Mouse (Mus musculus) heart, postnatal 25 days (tissue): ENCODE measurements around the gene Pgp. TPM values are rescaled to one million over a fixed set of nuclear protein-coding genes. Genes with fewer than 3 reads are reported as not detected.
A peak's percentile ranks its signal among the peaks of the same experiment; 100 is the strongest.

Experiments used
- DNase-seq: peaks from one replicate; pipeline ENCODE4 v3.0.0; 2022; ENCODE audit warnings: low spot score
- intact Hi-C: fragments of 180-260 bp; cut with DNase I; formaldehyde crosslinking; loops from one replicate; pipeline ENCODE4 v1.15.1; 2025
- total RNA-seq, 2 experiments: library from RNA; stranded (reverse); gene quantifications; 2 replicates each; pipeline ENCODE4 v1.2.3; 2021

The Pgp gene
- total RNA-seq, 2 experiments from 2014 or later, result 42.3 to 43.3 TPM

GRCm38 (mm10) chr17:24507129-24507664 lies 37.0 kb downstream of the Pgp start:
- intact Hi-C loops, result no loop called here
- DNase-seq, result no peak

- DNase-seq, result no peak
- intact Hi-C loops, result no loop called here
Measured at GRCm38 (mm10) chr17:24507806-24508460, 37.7 kb downstream of the Pgp start.

- intact Hi-C loops, result loop anchor here (2.0 to 5.0 kb wide), 2 partner anchors 19 to 36 kb away; partner anchors contain the start of gene Mlst8
- no peak for DNase-seq
Measured at GRCm38 (mm10) chr17:24513609-24514008, 43.4 kb downstream of the Pgp start.

GRCm38 (mm10) chr17:24514270-24515257 lies 44.4 kb downstream of the Pgp start:
- intact Hi-C loops, result loop anchor here (5.0 kb wide), 1 partner anchor 37 kb away; the partner anchor contains the start of gene Mlst8
- peak; percentile 30 for DNase-seq

- intact Hi-C loops, result no loop called here
- DNase-seq, result no peak
Measured at GRCm38 (mm10) chr17:24520450-24520849, 50.3 kb downstream of the Pgp start.

Other genes with a start within 250 kb of the Pgp start
- gene Tedc2, start 249.5 kb upstream of the Pgp start, total RNA-seq, result 1 to 10 TPM; 1.7 to 2.2 TPM
- gene Ccnf, start 218.9 kb upstream of the Pgp start, total RNA-seq, result 1 to 10 TPM; 1.1 to 1.2 TPM
- gene Abca17, start 119.3 kb upstream of the Pgp start, total RNA-seq, result not detected
- gene Abca3, start 118.4 kb upstream of the Pgp start, total RNA-seq, result 10 to 100 TPM; 12.8 to 13.1 TPM
- 10 to 100 TPM; 60.3 to 60.5 TPM for gene Rnps1, start 55.8 kb upstream of the Pgp start, total RNA-seq
- 100 to 1,000 TPM; 409 to 483 TPM for gene Eci1, start 43.8 kb upstream of the Pgp start, total RNA-seq
- gene Dnase1l2, start 27.3 kb upstream of the Pgp start, total RNA-seq, result 1 to 10 TPM in 1 of 2 experiments, under 1 TPM in 1; 0.78 to 1.2 TPM
- 10 to 100 TPM; 11.1 to 11.4 TPM for gene E4f1, start 79 bp upstream of the Pgp start, total RNA-seq
- gene Bricd5, start 3.5 kb downstream of the Pgp start, total RNA-seq, result not detected
- 10 to 100 TPM in 1 of 2 experiments, 1 to 10 TPM in 1; 9.4 to 11.3 TPM for gene Mlst8, start 8.7 kb downstream of the Pgp start, total RNA-seq
- under 1 TPM; 0.14 to 0.39 TPM for gene Caskin1, start 18.2 kb downstream of the Pgp start, total RNA-seq
- 10 to 100 TPM; 43.6 to 54.1 TPM for gene Traf7, start 57.5 kb downstream of the Pgp start, total RNA-seq
- gene Rab26, start 63.8 kb downstream of the Pgp start, total RNA-seq, result not detected
- gene Pkd1, start 79.4 kb downstream of the Pgp start, total RNA-seq, result 10 to 100 TPM; 41.2 to 50.6 TPM
- gene Tsc2, start 162.2 kb downstream of the Pgp start, total RNA-seq, result 100 to 1,000 TPM in 1 of 2 experiments, 10 to 100 TPM in 1; 93.9 to 101 TPM
- gene Nthl1, start 162.3 kb downstream of the Pgp start, total RNA-seq, result 1 to 10 TPM; 2.8 to 3.4 TPM
- gene Slc9a3r2, start 179.9 kb downstream of the Pgp start, total RNA-seq, result 100 to 1,000 TPM in 1 of 2 experiments, 10 to 100 TPM in 1; 96.0 to 135 TPM
- gene Npw, start 188.1 kb downstream of the Pgp start, total RNA-seq, result not detected
- 10 to 100 TPM; 17.5 to 17.9 TPM for gene Zfp598, start 199.3 kb downstream of the Pgp start, total RNA-seq
- gene Syngr3, start 219.6 kb downstream of the Pgp start, total RNA-seq, result not detected
- gene Gfer, start 225.8 kb downstream of the Pgp start, total RNA-seq, result 10 to 100 TPM; 21.9 to 22.1 TPM
- gene Noxo1, start 225.8 kb downstream of the Pgp start, total RNA-seq, result under 1 TPM; 0.50 to 0.55 TPM
- gene Tbl3, start 237.3 kb downstream of the Pgp start, total RNA-seq, result 10 to 100 TPM; 16.0 to 16.9 TPM
- gene Rnf151, start 247.7 kb downstream of the Pgp start, total RNA-seq, result not detected
- gene Rps2, start 247.7 kb downstream of the Pgp start, total RNA-seq, result 100 to 1,000 TPM; 745 to 758 TPM